Mouse (Mus musculus): Measurements from ENCODE around the gene Col25a1.

Col25a1 gene

GRCm38 (mm10) chr3:130387156-130387555 is 255.9 kb downstream of the Col25a1 start:
- no peak for DNase-seq

DNA sequence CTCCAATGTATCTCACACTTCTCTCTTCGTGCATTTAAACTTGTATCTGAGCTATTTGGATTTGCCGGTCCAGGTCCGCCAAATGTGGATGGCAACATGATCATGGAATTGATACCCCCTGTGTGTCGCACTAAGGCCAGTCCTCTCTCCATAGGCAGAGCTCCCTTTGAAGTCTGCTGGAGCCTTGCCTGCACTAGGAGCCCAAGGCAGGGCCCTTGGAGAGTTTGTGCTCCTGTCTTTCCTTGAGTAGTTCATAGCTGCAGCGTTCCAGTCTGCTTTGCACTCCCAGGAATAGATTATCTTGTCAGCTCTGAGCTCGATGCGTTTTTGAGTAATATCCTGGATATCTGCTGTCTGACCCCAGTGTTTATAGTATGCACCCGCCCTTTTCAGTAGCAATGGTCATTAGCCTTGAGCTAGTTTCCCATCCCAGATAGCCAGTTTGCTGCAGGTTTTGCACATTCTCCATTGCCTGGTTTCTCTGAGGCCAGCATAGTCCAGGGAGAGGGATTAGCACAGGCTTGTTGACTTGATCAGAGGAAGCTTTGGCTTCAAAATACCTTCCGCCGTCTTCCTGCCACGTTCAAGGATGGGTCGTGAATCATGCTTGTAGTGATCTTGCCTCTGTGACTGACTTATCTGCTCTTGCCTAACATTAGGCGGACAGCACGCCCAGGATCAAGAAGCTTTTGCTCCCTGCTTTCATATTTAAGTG is 258.1 kb downstream of the Col25a1 start:
- DNase-seq = no peak

- no peak for DNase-seq
These were observed 265.3 kb downstream of the Col25a1 start for GRCm38 (mm10) chr3:130396636-130397035.

- no peak for DNase-seq
These were observed 269.6 kb downstream of the Col25a1 start for GRCm38 (mm10) chr3:130400716-130401559.

- no peak for DNase-seq
These were observed 270.2 kb downstream of the Col25a1 start for GRCm38 (mm10) chr3:130401560-130401852.

- DNase-seq = no peak
These were observed 273.5 kb downstream of the Col25a1 start for GRCm38 (mm10) chr3:130404525-130405409.

GRCm38 (mm10) chr3:130407201-130407600 is 275.9 kb downstream of the Col25a1 start:
- no peak for DNase-seq

DNA sequence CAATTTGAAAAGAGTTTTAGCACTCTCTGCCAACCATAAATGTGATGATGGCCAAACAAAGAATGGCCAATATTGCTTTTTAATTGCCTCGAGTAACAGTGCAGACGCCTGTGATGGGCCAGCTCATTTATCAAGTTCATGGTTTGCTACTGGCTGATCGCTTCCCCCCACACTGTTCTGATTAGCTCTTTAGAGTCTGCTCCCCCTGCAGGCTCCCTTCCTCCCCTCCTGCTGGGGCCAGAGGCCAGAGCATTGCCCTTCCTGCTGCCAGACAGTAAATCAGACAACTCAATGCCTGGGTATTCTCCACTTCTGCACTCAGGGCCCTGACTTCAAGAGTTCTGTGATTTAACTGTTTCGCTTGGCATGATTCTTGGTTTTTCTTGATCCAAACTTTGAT is 281.9 kb downstream of the Col25a1 start:
- DNase-seq = no peak

- DNase-seq = no peak
These were observed 287.6 kb downstream of the Col25a1 start for GRCm38 (mm10) chr3:130418951-130419350.

GRCm38 (mm10) chr3:130428796-130429195 is 297.5 kb downstream of the Col25a1 start:
- DNase-seq = no peak

DNA sequence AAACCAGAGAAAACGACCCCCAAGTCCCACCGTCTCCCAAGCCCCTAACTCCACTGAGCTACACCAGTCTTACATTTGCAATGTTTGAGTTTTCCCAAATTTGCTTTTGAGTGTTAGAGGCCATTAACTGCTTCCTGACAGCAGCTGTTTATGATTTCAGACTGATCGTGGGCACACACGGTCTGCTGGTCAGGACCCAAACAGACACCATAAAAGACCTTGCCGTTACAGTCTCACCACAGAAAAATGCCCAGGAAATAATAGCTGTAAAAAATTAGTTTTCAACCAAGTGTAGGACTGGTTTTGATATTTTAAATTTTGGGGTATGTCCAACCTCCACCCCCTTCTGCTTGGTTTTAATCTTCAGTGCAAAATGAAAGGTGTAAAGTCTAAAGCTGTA is 298.8 kb downstream of the Col25a1 start:
- no peak for DNase-seq

- DNase-seq = no peak
These were observed 301.5 kb downstream of the Col25a1 start for GRCm38 (mm10) chr3:130432818-130433217.

- DNase-seq = no peak
These were observed 305.7 kb downstream of the Col25a1 start for GRCm38 (mm10) chr3:130436956-130437355.

DNA sequence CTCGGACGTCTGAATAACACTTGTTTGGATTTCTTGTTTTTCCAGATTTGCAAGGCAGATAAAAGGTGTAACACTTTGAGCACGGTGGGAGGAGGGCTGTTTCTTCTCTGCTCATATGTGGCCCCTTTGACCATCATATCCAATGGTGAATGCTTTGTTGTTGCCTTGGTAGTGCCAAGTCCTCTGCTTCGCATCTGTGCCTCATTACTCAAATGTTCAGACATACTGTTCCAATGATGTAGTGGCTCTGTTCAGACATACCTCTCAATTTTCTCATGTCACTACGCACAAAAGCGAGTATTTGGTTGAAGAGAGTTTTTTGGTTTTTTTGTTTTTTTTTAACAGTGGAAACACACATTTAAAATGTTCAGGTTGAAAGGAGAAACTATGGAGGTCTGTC is 308.5 kb downstream of the Col25a1 start:
- DNase-seq = no peak

DNA sequence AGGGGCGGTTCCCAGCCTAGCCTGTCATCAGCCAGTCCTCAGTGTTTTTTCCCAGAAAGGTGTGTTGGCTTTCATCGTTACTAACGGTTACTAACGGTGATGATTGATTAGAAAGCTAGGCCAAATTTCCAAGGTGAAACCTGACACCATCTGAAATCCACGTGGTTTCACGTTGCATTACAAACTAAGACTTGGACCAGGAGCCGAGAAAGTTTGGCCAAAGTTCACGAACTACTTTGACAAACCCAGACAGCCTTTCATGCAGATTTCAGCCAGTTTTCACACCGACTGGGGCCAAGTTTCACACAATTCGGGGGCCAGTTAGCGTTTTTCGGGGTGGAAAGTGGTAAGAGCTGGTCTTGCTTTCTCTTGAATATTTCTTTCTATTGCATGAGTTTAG is 309.4 kb downstream of the Col25a1 start:
- DNase-seq = no peak

DNA sequence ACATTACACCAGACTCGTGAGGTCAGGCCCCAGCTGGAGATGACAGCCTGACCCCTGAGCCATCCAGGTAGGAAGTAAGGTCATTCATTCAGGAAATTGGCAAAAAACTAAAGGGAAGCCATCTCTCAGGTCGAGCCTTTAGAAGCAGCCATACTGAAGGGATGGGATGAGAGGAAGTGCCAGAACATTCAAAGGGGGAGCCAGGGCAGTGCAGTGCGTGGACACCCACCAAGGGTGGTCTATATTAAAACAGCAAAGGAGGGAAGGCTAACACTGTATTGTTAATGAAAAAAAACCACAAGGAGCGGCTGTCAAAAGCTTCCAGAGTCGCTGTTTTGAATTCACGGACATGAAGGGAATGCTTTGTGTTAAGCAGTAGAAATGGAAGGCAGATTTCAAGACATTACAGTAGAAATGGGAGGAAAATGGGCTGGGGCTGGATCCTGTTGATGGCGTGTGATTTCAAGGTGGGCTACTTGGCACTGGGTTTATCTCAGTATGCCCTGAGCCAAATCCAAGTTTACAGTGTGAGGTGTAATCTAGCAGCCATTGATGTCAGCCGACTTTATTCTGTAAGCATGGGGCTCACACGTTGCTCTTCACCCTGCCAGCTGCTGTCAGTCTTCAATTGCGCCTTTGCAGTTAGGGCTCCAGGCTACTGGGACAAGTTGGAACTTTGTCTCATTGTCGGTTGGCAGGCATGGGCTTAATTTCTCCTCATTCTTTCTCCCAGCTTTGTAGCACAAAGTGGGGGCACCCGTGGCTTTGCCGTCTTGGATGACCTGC is 312.7 kb downstream of the Col25a1 start:
- DNase-seq = no peak

GRCm38 (mm10) chr3:130449864-130450263 is 318.6 kb downstream of the Col25a1 start:
- no peak for DNase-seq

- DNase-seq = no peak
These were observed 334.1 kb downstream of the Col25a1 start for GRCm38 (mm10) chr3:130465371-130465770.

- no peak for DNase-seq
These were observed 342.0 kb downstream of the Col25a1 start for GRCm38 (mm10) chr3:130473211-130473768.

DNA sequence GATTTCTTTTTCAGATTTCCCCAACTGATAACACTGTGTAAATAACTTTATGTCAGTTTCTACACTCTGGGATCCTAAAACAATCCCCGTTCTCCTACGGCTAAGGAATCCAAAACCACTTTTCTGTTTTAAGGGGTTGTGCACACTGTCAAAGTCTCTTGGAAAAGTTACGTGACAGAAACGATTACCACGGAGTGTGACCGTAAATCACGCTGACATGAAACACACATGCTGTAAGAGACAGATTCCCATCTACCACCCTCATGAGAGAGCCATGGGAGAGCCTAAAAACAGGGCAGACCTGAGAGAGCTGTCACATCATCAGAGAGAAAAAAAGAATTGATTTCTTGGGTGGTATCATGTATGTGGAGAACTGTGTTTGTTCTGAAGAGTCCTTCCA is 342.7 kb downstream of the Col25a1 start:
- no peak for DNase-seq

DNA sequence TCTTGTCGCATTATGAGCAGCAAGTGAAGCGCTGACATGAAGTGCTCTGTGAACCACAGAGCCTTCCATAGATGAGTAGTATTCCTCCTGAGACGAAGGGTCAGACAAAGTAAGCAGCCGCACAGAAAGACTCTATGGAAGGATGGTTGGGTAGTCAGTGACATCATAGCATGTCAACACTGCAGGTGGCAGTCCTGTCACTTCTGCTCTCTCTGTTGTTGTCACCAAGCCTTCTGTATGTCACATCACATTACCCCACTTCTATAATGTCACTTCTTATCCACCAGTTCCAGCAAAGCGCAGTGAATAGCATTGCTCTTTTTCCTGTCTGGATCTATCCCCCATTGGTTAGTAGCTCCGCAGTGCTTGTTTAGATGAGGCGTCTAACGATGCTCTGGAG is 351.2 kb downstream of the Col25a1 start:
- no peak for DNase-seq

DNA sequence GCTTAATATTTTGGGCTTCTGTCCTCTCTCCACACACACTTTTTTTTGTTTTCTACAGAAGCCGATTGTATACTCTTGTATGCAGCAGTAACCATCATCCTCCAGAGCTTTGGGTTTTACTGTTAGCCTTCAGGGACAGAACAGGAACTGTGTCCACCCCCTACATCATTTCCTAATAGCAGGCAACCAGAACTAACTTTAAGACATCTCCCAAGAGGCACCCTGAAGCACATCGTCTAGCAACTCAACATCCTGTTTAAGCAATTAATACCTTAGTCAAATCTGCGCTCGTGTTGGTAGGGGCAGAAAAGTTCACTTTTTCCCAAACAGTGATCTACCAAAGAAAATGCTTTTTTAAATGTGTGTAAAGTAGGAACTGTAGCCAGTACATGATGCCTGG is 357.5 kb downstream of the Col25a1 start:
- DNase-seq = no peak

Measured in cerebellum, adult 11-12 months (tissue).